Mouse (Mus musculus): ENCODE measurements around the gene Chd1l. TPM values are rescaled to one million over a fixed set of nuclear protein-coding genes. Genes with fewer than 3 reads are reported as not detected.
A peak's percentile ranks its signal among the peaks of the same experiment; 100 is the strongest.

The Chd1l gene
- polyA plus RNA-seq, 1 experiment from 2014 or later = 17.5 TPM

- WGBS = 95% methylated on average over 3 of the region's 3 CpGs
- Histone ChIP-seq H3K4me3 (no peak overlapping the region), H3K4me1 (replicated peaks) (no peaks in the 10 kb centered on the region), H3K27ac (no peak overlapping the region), H3K9me3 (no peaks in the 10 kb centered on the region), H3K36me3 (no peaks in the 10 kb centered on the region), H3K27me3 (ENCODE audit: insufficient read depth, poor library complexity, severe bottlenecking) (no peaks in the 10 kb centered on the region)
- no peak for DNase-seq (ENCODE audit: low spot score)
Measured at GRCm38 (mm10) chr3:97634288-97634761, 24.3 kb upstream of the Chd1l start.

GRCm38 (mm10) chr3:97633456-97633855, 23.5 kb upstream of the Chd1l start:
- 82% methylated on average over 4 of the region's 4 CpGs for WGBS

GRCm38 (mm10) chr3:97631258-97631860, 21.4 kb upstream of the Chd1l start:
- no peaks in the 10 kb centered on the region for H3K27me3 ChIP-seq (ENCODE audit: insufficient read depth, poor library complexity, severe bottlenecking)
- no peak overlapping the region for H3K4me3 ChIP-seq
- no peaks in the 10 kb centered on the region for H3K36me3 ChIP-seq
- H3K4me1 ChIP-seq (replicated peaks) = peaks cover 9% of the 10 kb centered on the region
- H3K27ac ChIP-seq = no peak overlapping the region
- 90% methylated on average over 8 of the region's 8 CpGs for WGBS
- H3K9me3 ChIP-seq = no peaks in the 10 kb centered on the region
- DNase-seq (ENCODE audit: low spot score) = no peak

More at GRCm38 (mm10) chr3:97633456-97633855, 23.5 kb upstream of the Chd1l start:
- Histone ChIP-seq H3K9me3 (no peaks in the 10 kb centered on the region), H3K27me3 (ENCODE audit: insufficient read depth, poor library complexity, severe bottlenecking) (no peaks in the 10 kb centered on the region), H3K4me3 (no peak overlapping the region), H3K27ac (no peak overlapping the region), H3K36me3 (no peaks in the 10 kb centered on the region), H3K4me1 (replicated peaks) (peaks cover 5% of the 10 kb centered on the region)
- DNase-seq (ENCODE audit: low spot score) = no peak

GRCm38 (mm10) chr3:97630746-97631145, 20.7 kb upstream of the Chd1l start:
- 91% methylated on average over 4 of the region's 4 CpGs for WGBS
- H3K4me1 ChIP-seq (replicated peaks) = peaks cover 9% of the 10 kb centered on the region
- no peaks in the 10 kb centered on the region for H3K36me3 ChIP-seq
- H3K4me3 ChIP-seq = no peak overlapping the region
- H3K9me3 ChIP-seq = no peaks in the 10 kb centered on the region
- no peak for DNase-seq (ENCODE audit: low spot score)
- H3K27ac ChIP-seq = no peak overlapping the region
- H3K27me3 ChIP-seq (ENCODE audit: insufficient read depth, poor library complexity, severe bottlenecking) = no peaks in the 10 kb centered on the region

GRCm38 (mm10) chr3:97629941-97630340, 19.9 kb upstream of the Chd1l start:
- Histone ChIP-seq H3K4me1 (replicated peaks) (peaks cover 9% of the 10 kb centered on the region), H3K27me3 (ENCODE audit: insufficient read depth, poor library complexity, severe bottlenecking) (no peaks in the 10 kb centered on the region), H3K4me3 (no peak overlapping the region), H3K9me3 (no peaks in the 10 kb centered on the region), H3K36me3 (no peaks in the 10 kb centered on the region), H3K27ac (no peak overlapping the region)
- WGBS = 79% methylated on average over 4 of the region's 4 CpGs
- no peak for DNase-seq (ENCODE audit: low spot score)

- no peaks in the 10 kb centered on the region for H3K9me3 ChIP-seq
- peak within 1 kb of the TSS; percentile 64 for H3K27ac ChIP-seq
- H3K27me3 ChIP-seq (ENCODE audit: insufficient read depth, poor library complexity, severe bottlenecking) = no peaks in the 10 kb centered on the region
- 5% methylated on average over 18 of the region's 18 CpGs for WGBS
- H3K4me3 ChIP-seq = peak within 1 kb of the TSS; percentile 47
- peaks cover 9% of the 10 kb centered on the region for H3K4me1 ChIP-seq (replicated peaks)
- no peaks in the 10 kb centered on the region for H3K36me3 ChIP-seq
- peak; percentile 34 for DNase-seq (ENCODE audit: low spot score)
Measured at GRCm38 (mm10) chr3:97628391-97629001, 18.5 kb upstream of the Chd1l start, which contains the start of gene Fmo5. TSS of gene Fmo5 (plus strand) at chr3:97628804.

GRCm38 (mm10) chr3:97627893-97628292, 17.9 kb upstream of the Chd1l start:
- 81% methylated on average over 7 of the region's 7 CpGs for WGBS
- H3K9me3 ChIP-seq = no peaks in the 10 kb centered on the region
- no peaks in the 10 kb centered on the region for H3K36me3 ChIP-seq
- DNase-seq (ENCODE audit: low spot score) = no peak
- H3K27me3 ChIP-seq (ENCODE audit: insufficient read depth, poor library complexity, severe bottlenecking) = no peaks in the 10 kb centered on the region
- H3K27ac ChIP-seq = no peak overlapping the region
- peaks cover 9% of the 10 kb centered on the region for H3K4me1 ChIP-seq (replicated peaks)
- no peak overlapping the region for H3K4me3 ChIP-seq

- 49% methylated on average over 2 of the region's 2 CpGs for WGBS
- no peak overlapping the region for H3K27ac ChIP-seq
- H3K4me1 ChIP-seq (replicated peaks) = peaks cover 9% of the 10 kb centered on the region
- H3K36me3 ChIP-seq = no peaks in the 10 kb centered on the region
- no peak for DNase-seq (ENCODE audit: low spot score)
- H3K27me3 ChIP-seq (ENCODE audit: insufficient read depth, poor library complexity, severe bottlenecking) = no peaks in the 10 kb centered on the region
- no peaks in the 10 kb centered on the region for H3K9me3 ChIP-seq
- H3K4me3 ChIP-seq = no peak overlapping the region
Measured at GRCm38 (mm10) chr3:97624611-97625010, 14.6 kb upstream of the Chd1l start.

GRCm38 (mm10) chr3:97620657-97621056, 10.7 kb upstream of the Chd1l start:
- DNase-seq (ENCODE audit: low spot score) = no peak
- Histone ChIP-seq H3K27me3 (ENCODE audit: insufficient read depth, poor library complexity, severe bottlenecking) (no peaks in the 10 kb centered on the region), H3K9me3 (no peaks in the 10 kb centered on the region), H3K27ac (no peak overlapping the region), H3K4me3 (no peak overlapping the region), H3K36me3 (no peaks in the 10 kb centered on the region), H3K4me1 (replicated peaks) (no peaks in the 10 kb centered on the region)
- 88% methylated on average over 4 of the region's 4 CpGs for WGBS

GRCm38 (mm10) chr3:97617899-97618298, 7.9 kb upstream of the Chd1l start:
- 91% methylated on average over 8 of the region's 8 CpGs for WGBS
- no peak overlapping the region for H3K4me3 ChIP-seq
- no peak overlapping the region for H3K27ac ChIP-seq
- no peak for DNase-seq (ENCODE audit: low spot score)
- H3K36me3 ChIP-seq = no peaks in the 10 kb centered on the region
- no peaks in the 10 kb centered on the region for H3K27me3 ChIP-seq (ENCODE audit: insufficient read depth, poor library complexity, severe bottlenecking)
- no peaks in the 10 kb centered on the region for H3K9me3 ChIP-seq
- H3K4me1 ChIP-seq (replicated peaks) = no peaks in the 10 kb centered on the region

- Histone ChIP-seq H3K27ac (no peak overlapping the region), H3K4me3 (no peak overlapping the region), H3K4me1 (replicated peaks) (no peaks in the 10 kb centered on the region), H3K36me3 (no peaks in the 10 kb centered on the region), H3K9me3 (no peaks in the 10 kb centered on the region), H3K27me3 (ENCODE audit: insufficient read depth, poor library complexity, severe bottlenecking) (no peaks in the 10 kb centered on the region)
- no peak for DNase-seq (ENCODE audit: low spot score)
- WGBS = 95% methylated on average over 19 of the region's 19 CpGs
Measured at GRCm38 (mm10) chr3:97617091-97617825, 7.3 kb upstream of the Chd1l start.

GRCm38 (mm10) chr3:97615933-97616332, 5.9 kb upstream of the Chd1l start:
- Histone ChIP-seq H3K4me3 (no peak overlapping the region), H3K9me3 (no peaks in the 10 kb centered on the region), H3K27me3 (ENCODE audit: insufficient read depth, poor library complexity, severe bottlenecking) (no peaks in the 10 kb centered on the region), H3K4me1 (replicated peaks) (no peaks in the 10 kb centered on the region), H3K36me3 (no peaks in the 10 kb centered on the region), H3K27ac (no peak overlapping the region)
- 88% methylated on average over 4 of the region's 4 CpGs for WGBS
- no peak for DNase-seq (ENCODE audit: low spot score)

- H3K9me3 ChIP-seq = no peaks in the 10 kb centered on the region
- 47% methylated on average over 1 of the region's 1 CpGs for WGBS
Measured at GRCm38 (mm10) chr3:97615154-97615553, 5.2 kb upstream of the Chd1l start.

More at GRCm38 (mm10) chr3:97615154-97615553, 5.2 kb upstream of the Chd1l start:
- no peak for DNase-seq (ENCODE audit: low spot score)
- no peak overlapping the region for H3K4me3 ChIP-seq
- H3K27me3 ChIP-seq (ENCODE audit: insufficient read depth, poor library complexity, severe bottlenecking) = no peaks in the 10 kb centered on the region
- no peaks in the 10 kb centered on the region; the same call in 1 of the 2 replicates for H3K4me1 ChIP-seq (replicated peaks)
- H3K27ac ChIP-seq = no peak overlapping the region
- H3K36me3 ChIP-seq = no peaks in the 10 kb centered on the region

Data from hindbrain, embryonic 10.5 days (tissue).